Mouse (Mus musculus) liver, adult 2 months (tissue): ENCODE measurements at regions not wholly inside any gene's neighbourhood (a gene's known extent, or its start where the extent isn't known, plus 50 kb on each side); places are given as distances from the start of the nearest gene placed in this dataset.
A peak's percentile ranks its signal among the peaks of the same experiment; 100 is the strongest.

Source experiments
- DNase-seq: peaks from one replicate; pipeline ENCODE4 v3.0.0-alpha.2; 2011; ENCODE audit warnings: low read depth, low spot score; ENCODE audit errors: extremely low read depth
- H3K27ac ChIP-seq: fragments of 200-500 bp; replicated peaks from 2 replicates; pipeline ENCODE4 v1.5.1; 2012; ENCODE audit warnings: low read depth, mild to moderate bottlenecking, control low read depth, inconsistent platforms, low read length; ENCODE audit not compliant: insufficient read depth
- H3K27me3 ChIP-seq: fragments of 200-500 bp; 2 replicates; pipeline ENCODE4 v1.6.1; 2012; ENCODE audit warnings: mild to moderate bottlenecking, moderate library complexity, low read length, inconsistent platforms; ENCODE audit not compliant: control insufficient read depth, insufficient read depth
- H3K36me3 ChIP-seq: fragments of 200-500 bp; 2 replicates; pipeline ENCODE4 v1.6.1; 2012; ENCODE audit warnings: low read length, inconsistent platforms; ENCODE audit not compliant: control insufficient read depth, insufficient read depth
- H3K4me1 ChIP-seq: fragments of 200-500 bp; 2 replicates; pipeline ENCODE4 v1.6.1; 2011; ENCODE audit warnings: low read length; ENCODE audit not compliant: control insufficient read depth, insufficient read depth
- H3K4me3 ChIP-seq: fragments of 200-500 bp; 2 replicates; pipeline ENCODE4 v1.5.1; 2011; ENCODE audit warnings: low read depth, mild to moderate bottlenecking, control low read depth, low read length, moderate library complexity; ENCODE audit not compliant: insufficient read depth
- H3K79me2 ChIP-seq: fragments of 200-500 bp; 2 replicates; pipeline ENCODE4 v1.6.1; 2012; ENCODE audit warnings: inconsistent platforms, mild to moderate bottlenecking, low read length, moderate library complexity; ENCODE audit not compliant: control insufficient read depth, insufficient read depth
- H3K9ac ChIP-seq: fragments of 200-500 bp; 2 replicates; pipeline ENCODE4 v1.6.1; 2012; ENCODE audit warnings: low read depth, mild to moderate bottlenecking, control low read depth, inconsistent platforms, low read length
- CTCF ChIP-seq: fragments of 200-500 bp; IDR thresholded peaks from 2 replicates; pipeline ENCODE4 v1.5.1; 2011; ENCODE audit warnings: low read depth, low read length, control low read depth
- POLR2A ChIP-seq: fragments of 200-500 bp; IDR thresholded peaks from 2 replicates; pipeline ENCODE4 v1.6.1; 2011; ENCODE audit warnings: low read length, control low read depth; ENCODE audit not compliant: insufficient read depth; ENCODE audit errors: extremely low read depth
- WGBS: fragments of 180-500 bp; shearing (Covaris S2); methylation state at CpG from one replicate; pipeline ENCODE4 v1.1.7; 2018; 5-methylcytosine and 5-hydroxymethylcytosine counted together

DNA sequence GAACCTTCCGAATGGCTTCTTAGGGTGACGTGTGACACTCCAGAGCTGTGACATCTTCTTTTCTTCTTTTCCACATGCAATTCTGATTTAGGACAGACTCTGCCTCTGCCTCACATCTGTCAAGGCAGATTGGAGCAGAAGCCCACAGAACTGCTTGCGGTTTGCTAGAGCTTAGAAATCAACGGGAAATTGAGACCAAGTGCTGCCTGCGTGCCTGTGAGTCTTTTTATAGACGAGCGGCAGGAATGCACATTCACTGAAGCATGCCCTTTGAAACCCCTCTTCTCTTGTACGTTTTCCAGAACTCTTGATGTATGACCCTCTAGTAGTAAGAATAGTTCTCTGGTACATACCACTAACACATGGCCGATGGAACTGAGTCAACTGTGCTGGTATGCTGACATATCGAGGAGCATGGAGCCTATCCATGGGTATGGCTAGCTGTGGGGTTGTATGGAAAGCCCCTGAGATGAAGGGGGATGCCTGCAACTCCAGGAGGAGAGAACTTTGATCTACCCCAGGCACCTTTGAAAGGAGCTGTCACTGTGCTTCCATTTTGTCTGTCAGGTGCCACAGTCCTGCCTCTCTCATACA is 552.2 kb upstream of the Adamts16 start:
- no peaks in the 10 kb centered on the region for H3K79me2 ChIP-seq
- no peak overlapping the region for H3K27ac ChIP-seq
- 82% methylated on average over 10 of the region's 10 CpGs for WGBS
- DNase-seq, result no peak
- H3K27me3 ChIP-seq, result no peaks in the 10 kb centered on the region
- H3K36me3 ChIP-seq, result no peaks in the 10 kb centered on the region
- no peak overlapping the region for H3K9ac ChIP-seq
- TF ChIP-seq CTCF (no peak), POLR2A (no peak)
- H3K4me1 ChIP-seq, result no peaks in the 10 kb centered on the region
- no peak overlapping the region for H3K4me3 ChIP-seq

DNA sequence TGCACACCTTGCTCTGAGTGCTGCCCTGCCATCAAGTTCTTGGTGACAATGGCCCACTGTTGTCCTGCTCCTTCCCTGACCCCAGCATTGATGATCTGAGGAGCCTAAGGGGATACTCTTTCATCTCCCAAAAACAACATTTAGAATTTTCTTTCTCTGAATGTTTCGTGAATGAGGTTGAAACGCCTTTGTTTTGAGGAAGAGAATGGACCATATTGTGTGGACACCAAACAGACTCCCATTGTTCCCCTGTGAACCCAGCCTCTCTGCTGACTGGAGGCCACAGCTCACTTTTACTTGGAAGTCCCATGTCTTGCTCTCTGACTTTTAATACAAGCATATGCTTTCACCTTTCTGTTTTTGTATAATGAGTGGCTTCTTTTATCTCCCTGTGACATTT is 537.0 kb upstream of the Adamts16 start:
- 74% methylated on average over 2 of the region's 2 CpGs for WGBS
- H3K27ac ChIP-seq, result no peak overlapping the region
- DNase-seq, result no peak
- H3K27me3 ChIP-seq, result no peaks in the 10 kb centered on the region
- H3K9ac ChIP-seq, result no peak overlapping the region
- no peaks in the 10 kb centered on the region for H3K79me2 ChIP-seq
- H3K4me3 ChIP-seq, result no peak overlapping the region
- no peaks in the 10 kb centered on the region for H3K36me3 ChIP-seq
- H3K4me1 ChIP-seq, result no peaks in the 10 kb centered on the region
- TF ChIP-seq POLR2A (no peak), CTCF (no peak)

DNA sequence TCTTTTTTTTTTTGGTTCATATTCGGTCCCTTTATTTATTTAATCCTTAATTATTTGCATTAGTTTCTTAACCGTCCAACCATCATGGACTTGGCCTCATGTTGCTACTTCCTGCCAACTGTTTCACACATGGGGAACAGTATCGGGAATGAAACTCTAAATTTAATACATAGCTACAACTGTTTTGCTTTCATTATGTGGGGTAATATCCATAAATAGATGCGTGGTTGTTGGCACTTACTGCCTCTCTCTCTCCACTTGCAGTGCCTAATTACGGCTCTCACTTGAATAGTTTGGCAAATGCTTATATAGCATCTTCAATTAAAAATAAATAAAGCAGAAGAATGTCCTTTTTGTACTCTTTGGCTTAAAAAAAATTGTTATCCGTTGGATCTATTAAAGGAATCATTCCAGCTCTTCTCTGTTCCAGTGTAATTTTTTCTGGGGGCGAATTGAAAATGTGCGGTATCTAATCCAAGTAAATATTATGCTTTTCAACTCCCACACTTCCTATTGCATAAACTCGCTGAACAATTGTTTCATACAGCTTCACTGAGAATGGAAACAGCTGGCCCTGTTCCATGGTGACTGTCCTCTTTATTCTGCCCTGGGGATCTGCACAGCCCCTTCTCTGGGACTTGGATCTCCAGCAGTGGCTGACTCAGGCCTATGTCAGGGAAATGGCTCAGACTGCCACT is 534.4 kb upstream of the Adamts16 start:
- peak; percentile 1 for DNase-seq
- H3K36me3 ChIP-seq, result no peaks in the 10 kb centered on the region
- no peaks in the 10 kb centered on the region for H3K4me1 ChIP-seq
- no peak for TF ChIP-seq POLR2A
- no peak for TF ChIP-seq CTCF
- no peak overlapping the region for H3K4me3 ChIP-seq
- no peaks in the 10 kb centered on the region for H3K79me2 ChIP-seq
- H3K9ac ChIP-seq, result no peak overlapping the region
- H3K27ac ChIP-seq, result no peak overlapping the region
- WGBS, result 66% methylated on average over 9 of the region's 9 CpGs
- no peaks in the 10 kb centered on the region for H3K27me3 ChIP-seq

DNA sequence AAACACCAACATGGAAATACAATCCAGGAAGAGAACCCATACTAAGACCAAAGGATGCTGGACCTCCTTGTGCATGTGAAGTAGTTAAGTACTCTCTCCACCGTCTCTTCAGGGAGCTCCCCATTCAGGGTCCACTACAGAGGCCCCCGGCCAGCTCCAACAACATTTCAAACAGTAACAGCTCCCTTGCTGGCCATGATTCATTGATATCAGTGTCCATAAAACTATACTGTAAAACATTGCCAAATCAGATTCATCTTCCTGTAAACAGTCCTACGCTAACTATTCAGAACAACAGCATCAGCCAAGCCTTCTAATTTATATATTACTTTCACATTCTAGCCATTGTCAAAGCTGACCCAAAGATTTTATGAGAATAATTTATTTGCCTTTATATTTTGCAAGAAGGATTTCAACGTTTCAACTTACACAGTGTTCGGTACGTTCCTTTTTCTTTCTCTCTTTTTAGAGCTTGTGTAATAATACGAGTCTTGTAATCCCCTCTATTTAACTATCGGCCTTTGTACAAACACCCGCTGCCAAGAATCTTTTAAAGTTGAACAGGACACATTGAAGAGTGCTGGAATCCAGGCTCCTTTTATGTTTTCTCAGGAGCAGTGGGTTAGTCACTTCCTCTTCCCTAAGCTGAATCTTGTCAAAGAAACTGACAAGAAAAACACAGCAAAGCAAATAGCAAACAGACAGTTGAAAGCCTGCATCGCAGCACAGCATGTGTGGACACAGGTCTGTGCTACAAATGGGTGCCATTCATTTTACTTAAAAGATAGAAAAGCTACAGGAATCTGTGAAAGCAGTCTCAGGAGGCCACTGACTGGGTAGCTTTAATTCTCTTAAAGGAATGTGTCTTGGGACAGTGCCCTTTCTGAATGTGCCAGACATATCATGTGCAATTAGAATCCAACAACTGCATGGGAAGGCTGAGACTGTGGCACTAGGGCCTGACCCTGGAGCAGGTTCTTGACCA is 531.4 kb upstream of the Adamts16 start:
- Histone ChIP-seq H3K4me1 (no peaks in the 10 kb centered on the region), H3K27me3 (no peaks in the 10 kb centered on the region), H3K27ac (no peak overlapping the region), H3K36me3 (no peaks in the 10 kb centered on the region), H3K79me2 (no peaks in the 10 kb centered on the region), H3K9ac (no peak overlapping the region), H3K4me3 (no peak overlapping the region)
- WGBS, result 33% methylated on average over 10 of the region's 10 CpGs
- DNase-seq, result no peak
- no peak for TF ChIP-seq CTCF

GRCm38 (mm10) chr13:71369832-71370231 is 528.2 kb upstream of the Adamts16 start:
- Histone ChIP-seq H3K4me3 (no peak overlapping the region), H3K9ac (no peak overlapping the region), H3K27me3 (no peaks in the 10 kb centered on the region), H3K36me3 (no peaks in the 10 kb centered on the region), H3K4me1 (no peaks in the 10 kb centered on the region), H3K79me2 (no peaks in the 10 kb centered on the region), H3K27ac (no peak overlapping the region)
- TF ChIP-seq POLR2A (no peak), CTCF (no peak)
- WGBS, result 77% methylated on average over 3 of the region's 3 CpGs
- no peak for DNase-seq
